Mouse (Mus musculus): ENCODE measurements around the gene Cdk12. TPM values are rescaled to one million over a fixed set of nuclear protein-coding genes. Genes with fewer than 3 reads are reported as not detected.
"Not testable (repeated sequence)": the region's sequence is repeated elsewhere in the genome, so short reads cannot be mapped to it uniquely, and the experiment has no call there.

The Cdk12 gene
- 10 to 100 TPM; 42.8 to 50.6 TPM for total RNA-seq (2021)
- long read RNA-seq, experiment 1, partial matches to known transcripts: 0 of 18 reads
- long read RNA-seq, experiment 1, other reads (novel, unspliced or antisense): 18 of 18 reads
- long read RNA-seq, experiment 2, partial matches to known transcripts: 0 of 2 reads
- long read RNA-seq, experiment 2, other reads (novel, unspliced or antisense): 2 of 2 reads

DNA sequence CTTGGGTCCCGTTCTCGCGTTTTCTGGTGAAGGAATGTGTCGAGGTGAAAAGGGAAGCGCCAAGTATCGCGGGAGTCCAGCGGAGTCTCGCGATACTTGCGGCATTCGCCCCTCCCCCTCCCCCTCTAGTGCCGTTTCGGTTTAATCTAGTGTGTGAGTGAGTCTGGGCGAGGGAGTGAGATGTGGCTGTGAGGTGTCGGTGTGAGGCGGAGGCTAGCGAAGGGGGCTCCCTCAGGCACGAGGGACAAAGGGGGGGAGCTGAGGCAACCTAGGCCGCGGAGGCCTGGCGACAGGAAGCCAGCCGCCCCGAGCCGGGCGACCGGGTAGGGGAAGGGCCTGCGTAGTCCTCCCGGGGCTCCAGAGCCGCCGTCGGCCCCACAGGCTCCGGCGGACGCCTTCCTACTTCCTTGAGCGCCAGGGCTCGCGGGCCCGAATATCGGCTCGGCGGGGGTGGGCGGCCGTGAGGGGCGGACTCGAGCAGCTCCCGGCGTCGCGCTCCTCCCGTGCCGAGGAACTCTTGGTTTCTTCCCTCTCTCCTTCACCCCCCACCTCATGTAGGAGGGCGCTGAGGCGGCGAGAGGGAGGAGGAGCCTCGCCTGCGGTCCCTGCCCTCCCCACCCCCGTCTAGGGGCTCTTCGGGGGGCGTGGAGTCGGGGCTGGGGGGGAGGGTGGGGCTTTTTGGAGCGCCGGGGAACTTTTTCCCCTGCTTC is at the start of gene Cdk12:
Gene Cdk12 (plus strand): TSS at position 419 of the 710 bp plus-strand sequence.
- peak; percentile 92 to 95 for DNase-seq

GRCm38 (mm10) chr11:98155094-98155493 is 47.8 kb upstream of the Cdk12 start:
- DNase-seq: peak in 1 of 2 experiments; percentile 22

DNA sequence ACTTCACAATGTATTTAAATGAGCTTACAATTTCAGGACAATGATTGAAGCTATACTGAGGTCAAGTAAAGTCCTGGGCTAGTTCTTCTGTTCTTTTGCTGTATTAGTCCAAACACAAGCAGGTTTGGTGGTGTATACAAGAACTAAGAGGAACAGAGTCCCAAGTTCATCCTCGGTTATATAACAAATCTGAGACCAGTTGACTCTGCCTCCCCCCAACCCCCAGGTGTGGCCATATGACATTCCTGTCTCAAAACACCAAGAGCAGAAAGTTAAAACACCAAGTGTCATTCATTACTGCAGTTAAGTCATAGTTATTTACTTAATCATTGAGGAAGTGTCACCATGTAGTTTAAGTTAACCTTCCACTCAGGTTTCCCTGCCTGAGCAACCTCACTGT is 34.5 kb upstream of the Cdk12 start:
- no peak for DNase-seq

DNA sequence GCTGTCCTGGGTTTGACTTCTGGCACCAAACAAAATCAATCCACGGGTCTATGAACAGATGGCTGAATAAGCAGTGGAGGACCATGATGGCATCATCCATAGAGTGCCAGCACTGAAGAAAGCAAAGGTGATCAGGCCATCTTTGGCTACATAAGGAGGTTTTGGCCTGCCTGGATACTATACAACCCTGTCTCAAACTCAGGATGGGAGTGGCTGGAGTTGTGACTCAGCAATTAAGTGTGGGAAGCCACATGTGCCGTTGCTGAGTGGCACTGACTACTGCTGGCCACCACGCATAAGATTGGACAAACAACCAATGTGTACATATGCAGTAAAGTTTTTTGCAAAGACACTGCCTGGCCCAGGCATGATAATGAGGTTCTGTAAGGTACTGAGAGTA is 20.7 kb upstream of the Cdk12 start:
- DNase-seq: not testable (repeated sequence)

- peak; percentile 28 to 35 for DNase-seq
Measured at GRCm38 (mm10) chr11:98187640-98188395, 15.0 kb upstream of the Cdk12 start.

- DNase-seq: peak; percentile 14 to 30
Measured at GRCm38 (mm10) chr11:98190820-98191219, 12.0 kb upstream of the Cdk12 start.

- DNase-seq: peak; percentile 92 to 93
Measured at GRCm38 (mm10) chr11:98192901-98193805, 9.7 kb upstream of the Cdk12 start, which contains the start of gene Med1. Med1 (minus strand) TSS chr11:98193293.

- DNase-seq: peak in 1 of 2 experiments; percentile 36
Measured at GRCm38 (mm10) chr11:98201791-98202640, 843 bp upstream of the Cdk12 start.

- DNase-seq: peak in 1 of 2 experiments; percentile 52
Measured at GRCm38 (mm10) chr11:98203351-98203911, 572 bp downstream of the Cdk12 start.

DNA sequence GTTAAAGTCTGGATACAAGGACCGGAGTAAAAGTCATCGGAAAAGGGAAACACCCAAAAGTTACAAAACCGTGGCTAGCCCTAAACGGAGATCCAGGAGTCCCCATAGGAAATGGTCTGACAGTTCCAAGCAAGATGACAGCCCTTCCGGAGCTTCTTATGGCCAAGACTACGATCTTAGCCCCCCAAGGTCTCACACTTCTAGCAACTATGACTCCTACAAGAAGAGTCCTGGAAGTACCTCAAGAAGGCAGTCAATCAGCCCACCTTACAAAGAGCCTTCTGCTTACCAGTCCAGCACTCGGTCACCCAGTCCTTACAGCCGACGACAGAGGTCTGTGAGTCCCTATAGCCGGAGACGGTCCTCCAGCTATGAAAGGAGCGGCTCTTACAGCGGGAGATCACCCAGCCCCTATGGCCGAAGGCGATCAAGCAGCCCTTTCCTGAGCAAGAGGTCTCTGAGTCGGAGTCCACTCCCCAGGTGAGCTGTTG is 1.1 kb downstream of the Cdk12 start:
- DNase-seq: peak in 1 of 2 experiments; percentile 32

DNA sequence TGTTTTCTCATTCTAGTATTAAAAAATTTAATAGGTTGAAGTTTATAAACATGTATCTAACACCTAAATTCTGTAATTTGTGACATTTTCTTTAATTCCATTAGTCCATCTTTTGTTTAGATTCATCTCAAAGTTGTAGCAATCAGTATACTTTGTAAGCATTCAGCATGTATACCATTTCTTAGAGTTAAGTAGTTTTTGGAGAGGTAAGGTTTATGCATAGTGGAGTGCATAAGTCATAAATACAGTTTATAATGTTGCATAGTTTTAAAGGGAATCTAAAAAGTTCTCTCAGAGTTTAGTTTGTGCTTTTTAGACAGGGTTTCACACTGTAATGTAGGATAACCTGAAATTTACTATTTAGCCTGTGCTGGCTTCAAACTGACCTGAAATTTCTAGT is 2.6 kb downstream of the Cdk12 start:
- DNase-seq: no peak

DNA sequence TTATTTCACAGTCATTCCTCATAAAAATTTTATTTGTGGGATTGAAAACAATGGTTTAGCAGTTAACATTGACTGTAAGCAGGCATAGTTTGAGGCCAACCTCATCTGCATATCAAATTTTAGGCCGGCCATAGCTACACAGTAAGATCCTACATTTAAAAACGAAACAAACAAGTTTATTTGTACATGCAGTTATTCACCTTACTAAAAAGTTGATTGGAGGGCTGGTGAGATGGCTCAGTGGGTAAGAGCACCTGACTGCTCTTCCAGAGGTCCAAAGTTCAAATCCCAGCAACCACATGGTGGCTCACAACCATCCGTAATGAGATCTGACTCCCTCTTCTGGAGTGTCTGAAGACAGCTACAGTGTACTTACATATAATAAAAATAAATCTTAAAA is 3.4 kb downstream of the Cdk12 start:
- DNase-seq: not testable (repeated sequence)

DNA sequence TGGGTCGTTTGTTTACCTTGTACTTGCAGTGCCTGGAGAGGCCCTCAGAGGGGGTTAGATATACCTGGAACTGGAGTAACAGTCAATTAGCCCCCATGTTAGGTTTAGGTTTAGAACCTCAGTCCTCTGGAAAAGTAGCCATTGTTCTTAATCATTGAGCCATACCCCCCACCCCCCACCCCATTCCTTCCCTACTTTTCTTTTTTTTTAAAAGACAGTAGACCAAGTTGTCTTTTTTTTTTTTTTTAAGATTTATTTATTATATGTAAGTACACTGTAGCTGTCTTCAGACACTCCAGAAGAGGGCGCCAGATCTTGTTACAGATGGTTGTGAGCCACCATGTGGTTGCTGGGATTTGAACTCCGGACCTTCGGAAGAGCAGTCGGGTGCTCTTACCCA is 6.8 kb downstream of the Cdk12 start:
- not testable (repeated sequence) for DNase-seq

GRCm38 (mm10) chr11:98213311-98213710 is 10.5 kb downstream of the Cdk12 start:
- no peak for DNase-seq

DNA sequence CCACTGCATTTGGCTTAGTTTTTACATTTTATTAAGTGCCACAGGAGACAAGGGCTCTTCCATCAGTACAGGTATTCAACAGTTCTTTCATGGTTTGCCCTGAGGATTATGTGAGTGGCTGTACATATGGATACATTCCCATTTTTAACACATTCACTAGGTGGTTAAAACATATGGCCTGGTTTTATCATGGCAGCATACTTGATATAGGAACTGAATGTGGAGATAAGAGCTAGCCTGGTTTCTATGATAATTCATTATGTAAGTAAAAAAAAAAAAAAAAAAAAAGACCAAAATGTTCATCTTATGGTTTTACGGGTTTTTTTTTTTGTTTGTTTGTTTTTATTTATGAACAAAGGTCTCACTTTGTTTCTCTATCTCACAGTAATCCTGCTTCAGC is 23.5 kb downstream of the Cdk12 start:
- DNase-seq: no peak

DNA sequence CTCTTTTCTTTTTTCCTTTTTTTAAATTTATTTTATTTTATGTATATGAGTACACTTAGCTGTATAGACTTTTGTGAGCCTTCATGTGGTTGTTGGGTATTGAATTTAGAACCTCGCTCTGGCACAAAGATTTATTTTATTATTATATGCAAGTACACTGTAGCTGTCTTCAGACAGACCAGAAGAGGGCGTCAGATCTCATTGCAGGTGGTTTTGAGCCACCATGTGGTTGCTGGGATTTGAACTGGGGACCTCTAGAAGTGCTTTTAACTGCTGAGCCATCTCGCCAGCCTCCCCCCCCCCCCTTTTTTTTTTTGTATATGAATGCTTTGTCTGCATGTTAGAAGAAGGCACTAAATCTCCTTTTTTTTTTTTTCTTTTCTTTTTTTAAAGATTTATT is 35.6 kb downstream of the Cdk12 start:
- DNase-seq: no peak

- no peak for DNase-seq
Measured at GRCm38 (mm10) chr11:98238995-98239394, 36.1 kb downstream of the Cdk12 start.

DNA sequence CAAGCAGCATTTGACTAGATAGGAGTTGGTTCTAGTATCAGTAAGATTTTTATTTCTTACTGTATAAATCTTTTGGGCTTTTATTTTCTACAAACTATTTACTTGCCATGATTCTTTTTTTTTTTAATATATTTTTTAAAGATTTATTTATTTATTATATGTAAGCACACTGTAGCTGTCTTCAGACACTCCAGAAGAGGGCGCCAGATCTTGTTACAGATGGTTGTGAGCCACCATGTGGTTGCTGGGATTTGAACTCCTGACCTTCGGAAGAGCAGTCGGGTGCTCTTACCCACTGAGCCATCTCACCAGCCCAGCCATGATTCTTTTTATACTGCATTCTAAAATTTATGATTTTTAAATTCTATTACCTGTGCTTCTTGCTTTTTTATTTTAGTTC is 40.1 kb downstream of the Cdk12 start:
- DNase-seq: not testable (repeated sequence)

DNA sequence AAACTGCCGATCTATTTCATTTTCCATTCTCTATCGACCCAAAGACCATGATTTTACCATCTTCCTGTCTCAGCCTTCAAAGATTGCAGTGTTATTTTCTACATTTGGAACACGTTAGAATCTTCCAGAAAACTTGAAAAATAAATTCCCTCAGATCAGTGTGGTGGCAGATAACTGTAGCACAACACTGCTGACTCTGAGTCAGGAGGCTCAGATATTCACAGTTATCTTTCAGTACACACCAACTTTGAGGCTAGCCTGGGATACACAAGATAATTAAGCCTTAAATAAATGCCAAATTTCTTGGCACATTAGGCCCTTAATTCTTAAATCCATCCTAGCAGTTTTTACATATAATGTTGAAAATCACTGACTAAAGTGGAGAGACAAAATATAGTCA is 41.6 kb downstream of the Cdk12 start:
- DNase-seq: no peak

GRCm38 (mm10) chr11:98247325-98247724 is 44.5 kb downstream of the Cdk12 start:
- no peak for DNase-seq

Measured in adrenal gland, postnatal 36 days (tissue).